Mouse (Mus musculus): Measurements from ENCODE around the gene Slc37a1.

Gene Slc37a1

GRCm38 (mm10) chr17:31286492-31286891 lies at the start of gene Slc37a1:
TSS of gene Slc37a1 (plus strand) at chr17:31286792.
- DNase-seq (ENCODE audit: low read depth): no peak

GRCm38 (mm10) chr17:31238234-31239020 lies 48.2 kb upstream of the Slc37a1 start:
- no peak for DNase-seq (ENCODE audit: low read depth)

GRCm38 (mm10) chr17:31241156-31241555 lies 45.4 kb upstream of the Slc37a1 start:
- DNase-seq (ENCODE audit: low read depth): no peak

- DNase-seq (ENCODE audit: low read depth): no peak
These were observed 43.8 kb upstream of the Slc37a1 start for GRCm38 (mm10) chr17:31242764-31243163.

GRCm38 (mm10) chr17:31245321-31245720 lies 41.3 kb upstream of the Slc37a1 start:
- no peak for DNase-seq (ENCODE audit: low read depth)

- no peak for DNase-seq (ENCODE audit: low read depth)
These were observed 39.4 kb upstream of the Slc37a1 start for GRCm38 (mm10) chr17:31247144-31247543.

GRCm38 (mm10) chr17:31253951-31254350 lies 32.6 kb upstream of the Slc37a1 start:
- DNase-seq (ENCODE audit: low read depth): no peak

- no peak for DNase-seq (ENCODE audit: low read depth)
These were observed 32.1 kb upstream of the Slc37a1 start for GRCm38 (mm10) chr17:31254463-31254931.

GRCm38 (mm10) chr17:31257149-31257548 lies 29.4 kb upstream of the Slc37a1 start:
- no peak for DNase-seq (ENCODE audit: low read depth)

GRCm38 (mm10) chr17:31257898-31258297 lies 28.7 kb upstream of the Slc37a1 start:
- DNase-seq (ENCODE audit: low read depth): no peak

GRCm38 (mm10) chr17:31258310-31258865 lies 28.2 kb upstream of the Slc37a1 start:
- no peak for DNase-seq (ENCODE audit: low read depth)

- no peak for DNase-seq (ENCODE audit: low read depth)
These were observed 27.4 kb upstream of the Slc37a1 start for GRCm38 (mm10) chr17:31259145-31259544.

GRCm38 (mm10) chr17:31259825-31260224 lies 26.8 kb upstream of the Slc37a1 start:
- DNase-seq (ENCODE audit: low read depth): no peak

GRCm38 (mm10) chr17:31260430-31260829 lies 26.2 kb upstream of the Slc37a1 start:
- DNase-seq (ENCODE audit: low read depth): no peak

GRCm38 (mm10) chr17:31261352-31261751 lies 25.2 kb upstream of the Slc37a1 start:
- DNase-seq (ENCODE audit: low read depth): no peak

- DNase-seq (ENCODE audit: low read depth): no peak
These were observed 23.9 kb upstream of the Slc37a1 start for GRCm38 (mm10) chr17:31262715-31263114.

GRCm38 (mm10) chr17:31263770-31264169 lies 22.8 kb upstream of the Slc37a1 start:
- DNase-seq (ENCODE audit: low read depth): no peak

GRCm38 (mm10) chr17:31264372-31264771 lies 22.2 kb upstream of the Slc37a1 start:
- DNase-seq (ENCODE audit: low read depth): no peak

- no peak for DNase-seq (ENCODE audit: low read depth)
These were observed 21.4 kb upstream of the Slc37a1 start for GRCm38 (mm10) chr17:31265171-31265572.

GRCm38 (mm10) chr17:31265831-31266230 lies 20.8 kb upstream of the Slc37a1 start:
- DNase-seq (ENCODE audit: low read depth): no peak

GRCm38 (mm10) chr17:31266321-31266950 lies 20.2 kb upstream of the Slc37a1 start:
- DNase-seq (ENCODE audit: low read depth): no peak

GRCm38 (mm10) chr17:31267138-31267537 lies 19.5 kb upstream of the Slc37a1 start:
- no peak for DNase-seq (ENCODE audit: low read depth)

GRCm38 (mm10) chr17:31267603-31268002 lies 19.0 kb upstream of the Slc37a1 start:
- DNase-seq (ENCODE audit: low read depth): no peak
